Mouse (Mus musculus) adrenal gland, postnatal 4 days (tissue): ENCODE results near the gene 4932411N23Rik. TPM values are rescaled to one million over a fixed set of nuclear protein-coding genes. Genes with fewer than 3 reads are reported as not detected.
"Not testable (repeated sequence)": the region's sequence is repeated elsewhere in the genome, so short reads cannot be mapped to it uniquely, and the experiment has no call there.

Experiments used
- DNase-seq, 2 experiments: peaks; one replicate each; pipeline ENCODE4 v3.0.0; 2021 to 2022; ENCODE audit warnings: low spot score in 2 of 2, mixed read lengths in 2 of 2
- long read RNA-seq, 2 experiments: library from polyadenylated mRNA; stranded (forward); transcript quantifications; one replicate each; pipeline ENCODE4 v2.0.0; 2021
- total RNA-seq, 2 experiments: library from RNA; stranded (reverse); gene quantifications; 2 replicates each; pipeline ENCODE4 v1.2.3; 2021

Gene 4932411N23Rik
- not detected for total RNA-seq
- long read RNA-seq, experiment 1 = 0 reads
- long read RNA-seq, experiment 2 = 0 reads

GRCm38 (mm10) chrX:126815768-126816167, at the start of gene 4932411N23Rik:
Gene 4932411N23Rik, minus strand, starts transcription at chrX:126815868.
- DNase-seq = no peak

- DNase-seq = no peak
Observed at GRCm38 (mm10) chrX:126779895-126780294, 35.8 kb downstream of the 4932411N23Rik start.

GRCm38 (mm10) chrX:126777643-126778042, 38.0 kb downstream of the 4932411N23Rik start:
- DNase-seq = not testable (repeated sequence)

- not testable (repeated sequence) for DNase-seq
Observed at GRCm38 (mm10) chrX:126774846-126775245, 40.8 kb downstream of the 4932411N23Rik start.

GRCm38 (mm10) chrX:126773511-126773910, 42.2 kb downstream of the 4932411N23Rik start:
- DNase-seq = not testable (repeated sequence)

Other genes with a start within 250 kb of the 4932411N23Rik start
- gene Gm382, start 224.1 kb upstream of the 4932411N23Rik start, total RNA-seq = not detected